ENCODE assay signal across 7 mouse cellular contexts in genomic region chr7:44468644-44469285, GRCm38 (mm10). TPM values are rescaled to one million over a fixed set of nuclear protein-coding genes. Genes with fewer than 3 reads are reported as not detected.
A peak's percentile ranks its signal among the peaks of the same experiment; 100 is the strongest.
DNase-seq lines count a peak whose midpoint lies in the region; ATAC-seq lines count a peak whose summit lies in the region.

No protein-coding gene starts in this region.

- 38% methylated on average over 15 of the region's 15 CpGs for WGBS in lung, embryonic 16.5 days
- WGBS in embryonic facial prominence, embryonic 13.5 days, result 75% methylated on average over 15 of the region's 15 CpGs
- WGBS in hindbrain, embryonic 11.5 days, result 57% methylated on average over 15 of the region's 15 CpGs
- 62% methylated on average over 15 of the region's 15 CpGs for WGBS in midbrain, embryonic 11.5 days

- H3K9ac ChIP-seq in lung, embryonic 16.5 days (ENCODE audit: low read length), result peak overlapping the region; percentile 89
- H3K9ac ChIP-seq in embryonic facial prominence, embryonic 13.5 days, result peak overlapping the region; percentile 84
- peak overlapping the region; percentile 60 for H3K9ac ChIP-seq in hindbrain, embryonic 11.5 days (ENCODE audit: low read depth, low read length)
- peak overlapping the region; percentile 72; the same call in 1 of the 2 replicates for H3K9ac ChIP-seq in midbrain, embryonic 11.5 days (ENCODE audit: low read length)

- H3K9me3 ChIP-seq in lung, embryonic 16.5 days (ENCODE audit: control insufficient read depth, low read length), result no peaks in the 10 kb centered on the region
- H3K9me3 ChIP-seq in embryonic facial prominence, embryonic 13.5 days, result no peaks in the 10 kb centered on the region
- no peaks in the 10 kb centered on the region for H3K9me3 ChIP-seq in hindbrain, embryonic 11.5 days (ENCODE audit: control insufficient read depth, low read length)
- no peaks in the 10 kb centered on the region for H3K9me3 ChIP-seq in midbrain, embryonic 11.5 days (ENCODE audit: control insufficient read depth, low read length)

- DNase-seq in lung, postnatal 10 days, result no peak
- DNase-seq in hindbrain, embryonic 11.5 days (ENCODE audit: low spot score), result no peak
- peak; percentile 83 for DNase-seq in midbrain, embryonic 11.5 days (ENCODE audit: low spot score, missing footprints)
- DNase-seq in adipocyte (ENCODE audit: low spot score), result no peak

- 0 out of 2 replicates have a peak, but pooled peaks cover 2% of the 10 kb centered on the region for H3K36me3 ChIP-seq in lung, embryonic 16.5 days (ENCODE audit: control insufficient read depth, insufficient read depth, low read length)
- no peaks in the 10 kb centered on the region for H3K36me3 ChIP-seq in embryonic facial prominence, embryonic 13.5 days
- no peaks in the 10 kb centered on the region for H3K36me3 ChIP-seq in hindbrain, embryonic 11.5 days (ENCODE audit: control insufficient read depth, insufficient read depth, low read length)
- no peaks in the 10 kb centered on the region for H3K36me3 ChIP-seq in midbrain, embryonic 11.5 days (ENCODE audit: control insufficient read depth, insufficient read depth, low read length)

- H3K27ac ChIP-seq in lung, embryonic 16.5 days (ENCODE audit: low read length), result peak overlapping the region; percentile 13; the same call in 1 of the 2 replicates
- H3K27ac ChIP-seq in embryonic facial prominence, embryonic 13.5 days, result no peak overlapping the region
- peak overlapping the region; percentile 85 for H3K27ac ChIP-seq in hindbrain, embryonic 11.5 days (ENCODE audit: low read depth, low read length)
- H3K27ac ChIP-seq in midbrain, embryonic 11.5 days (ENCODE audit: low read depth, low read length), result peak overlapping the region; percentile 79

- H3K4me1 ChIP-seq in lung, embryonic 16.5 days (replicated peaks; ENCODE audit: control insufficient read depth, insufficient read depth, low read length), result peaks cover 51% of the 10 kb centered on the region
- H3K4me1 ChIP-seq in embryonic facial prominence, embryonic 13.5 days, result peaks cover 27% of the 10 kb centered on the region
- peaks cover 17% of the 10 kb centered on the region for H3K4me1 ChIP-seq in hindbrain, embryonic 11.5 days (replicated peaks; ENCODE audit: control insufficient read depth, insufficient read depth, low read length)
- H3K4me1 ChIP-seq in midbrain, embryonic 11.5 days (ENCODE audit: control insufficient read depth, insufficient read depth, low read length), result peaks cover 28% of the 10 kb centered on the region

- peak overlapping the region; percentile 93 for H3K4me3 ChIP-seq in lung, embryonic 16.5 days (ENCODE audit: low read length)
- peak overlapping the region; percentile 74 for H3K4me3 ChIP-seq in embryonic facial prominence, embryonic 13.5 days
- peak overlapping the region; percentile 50 for H3K4me3 ChIP-seq in hindbrain, embryonic 11.5 days (ENCODE audit: low read depth, low read length)
- peak overlapping the region; percentile 55 for H3K4me3 ChIP-seq in midbrain, embryonic 11.5 days (ENCODE audit: low read depth, low read length)

- peak overlapping the region; percentile 79 for H3K4me2 ChIP-seq in lung, embryonic 16.5 days (ENCODE audit: low read depth, low read length)
- peak overlapping the region; percentile 65 for H3K4me2 ChIP-seq in embryonic facial prominence, embryonic 13.5 days
- H3K4me2 ChIP-seq in hindbrain, embryonic 11.5 days (replicated peaks; ENCODE audit: low read depth, low read length), result peak overlapping the region; percentile 62
- H3K4me2 ChIP-seq in midbrain, embryonic 11.5 days, result peak overlapping the region; percentile 67

- peaks cover 8% of the 10 kb centered on the region for H3K27me3 ChIP-seq in lung, embryonic 16.5 days (ENCODE audit: control insufficient read depth, insufficient read depth, low read depth, low read length)
- peaks cover 26% of the 10 kb centered on the region for H3K27me3 ChIP-seq in embryonic facial prominence, embryonic 13.5 days
- no peaks in the 10 kb centered on the region for H3K27me3 ChIP-seq in hindbrain, embryonic 11.5 days (ENCODE audit: control insufficient read depth, insufficient read depth, low read length)
- H3K27me3 ChIP-seq in midbrain, embryonic 11.5 days (ENCODE audit: control insufficient read depth, insufficient read depth, low read length), result no peaks in the 10 kb centered on the region

- no peak for ATAC-seq in lung, embryonic 16.5 days (ENCODE audit: low read depth)
- ATAC-seq in embryonic facial prominence, embryonic 13.5 days (ENCODE audit: insufficient number of reproducible peaks, insufficient read depth, low FRiP score, low TSS enrichment, low read depth), result no peak
- ATAC-seq in hindbrain, embryonic 11.5 days (ENCODE audit: low FRiP score), result no peak
- ATAC-seq in midbrain, embryonic 11.5 days (ENCODE audit: low FRiP score), result no peak
- ATAC-seq in frontal cortex, adult (ENCODE audit: low TSS enrichment), result no peak

RNA-seq across cellular contexts. Expression of gene Josd2, which starts 1.0 kb away (rescaled TPM):
- polyA plus RNA-seq in lung, embryonic 16.5 days (2015; fragmentation: Nextera tagmentation; extraction: Ambion mirVana), result 115 and 116 TPM in 2 replicates
- 93.6 and 106 TPM in 2 replicates for polyA plus RNA-seq in embryonic facial prominence, embryonic 13.5 days (2015; fragmentation: Nextera tagmentation; extraction: Ambion mirVana)
- polyA plus RNA-seq in hindbrain, embryonic 11.5 days (2014; fragmentation: Nextera tagmentation; extraction: Ambion mirVana), result 57.3 and 59.1 TPM in 2 replicates
- polyA plus RNA-seq in midbrain, embryonic 11.5 days (2014; fragmentation: Nextera tagmentation; extraction: Ambion mirVana), result 49.4 and 55.8 TPM in 2 replicates

RNA-seq across cellular contexts. Expression of gene Aspdh, which starts 3.6 kb away (rescaled TPM):
- 0.62 and 1.3 TPM in 2 replicates for polyA plus RNA-seq in lung, embryonic 16.5 days (2015; fragmentation: Nextera tagmentation; extraction: Ambion mirVana)
- polyA plus RNA-seq in embryonic facial prominence, embryonic 13.5 days (2015; fragmentation: Nextera tagmentation; extraction: Ambion mirVana), result 0.69 and 2.2 TPM in 2 replicates
- polyA plus RNA-seq in hindbrain, embryonic 11.5 days (2014; fragmentation: Nextera tagmentation; extraction: Ambion mirVana), result 1.2 and 2.1 TPM in 2 replicates
- 1.8 and 2.9 TPM in 2 replicates for polyA plus RNA-seq in midbrain, embryonic 11.5 days (2014; fragmentation: Nextera tagmentation; extraction: Ambion mirVana)

RNA-seq across cellular contexts. Expression of gene Emc10, which starts 27.6 kb away (rescaled TPM):
- polyA plus RNA-seq in lung, embryonic 16.5 days (2015; fragmentation: Nextera tagmentation; extraction: Ambion mirVana), result 94.0 TPM in 2 replicates
- polyA plus RNA-seq in embryonic facial prominence, embryonic 13.5 days (2015; fragmentation: Nextera tagmentation; extraction: Ambion mirVana), result 126 and 129 TPM in 2 replicates
- polyA plus RNA-seq in hindbrain, embryonic 11.5 days (2014; fragmentation: Nextera tagmentation; extraction: Ambion mirVana), result 90.2 and 97.2 TPM in 2 replicates
- polyA plus RNA-seq in midbrain, embryonic 11.5 days (2014; fragmentation: Nextera tagmentation; extraction: Ambion mirVana), result 91.8 and 99.3 TPM in 2 replicates

RNA-seq across cellular contexts. Expression of gene Fam71e1, which starts 27.6 kb away (rescaled TPM):
- polyA plus RNA-seq in lung, embryonic 16.5 days (2015; fragmentation: Nextera tagmentation; extraction: Ambion mirVana), result 9.5 and 9.9 TPM in 2 replicates
- 19.9 and 22.4 TPM in 2 replicates for polyA plus RNA-seq in embryonic facial prominence, embryonic 13.5 days (2015; fragmentation: Nextera tagmentation; extraction: Ambion mirVana)
- polyA plus RNA-seq in hindbrain, embryonic 11.5 days (2014; fragmentation: Nextera tagmentation; extraction: Ambion mirVana), result 13.5 and 20.6 TPM in 2 replicates
- 14.7 and 17.1 TPM in 2 replicates for polyA plus RNA-seq in midbrain, embryonic 11.5 days (2014; fragmentation: Nextera tagmentation; extraction: Ambion mirVana)

RNA-seq across cellular contexts. Expression of gene Lrrc4b, which starts 39.9 kb away (rescaled TPM):
- polyA plus RNA-seq in lung, embryonic 16.5 days (2015; fragmentation: Nextera tagmentation; extraction: Ambion mirVana), result 0.36 and 0.57 TPM in 2 replicates
- 1.5 and 1.6 TPM in 2 replicates for polyA plus RNA-seq in embryonic facial prominence, embryonic 13.5 days (2015; fragmentation: Nextera tagmentation; extraction: Ambion mirVana)
- polyA plus RNA-seq in hindbrain, embryonic 11.5 days (2014; fragmentation: Nextera tagmentation; extraction: Ambion mirVana), result 9.1 and 11.4 TPM in 2 replicates
- 9.2 and 10.3 TPM in 2 replicates for polyA plus RNA-seq in midbrain, embryonic 11.5 days (2014; fragmentation: Nextera tagmentation; extraction: Ambion mirVana)
